Mouse (Mus musculus): ENCODE measurements around the gene Nisch.

GRCm38 (mm10) chr14:31136411-31137280 lies 80.1 kb downstream of the Nisch start:
- TF ChIP-seq CTCF (IDR thresholded peaks at IDR 0.05; ENCODE audit: borderline replicate concordance, insufficient read depth, low read depth, low read length) = no peak
- no peak for TF ChIP-seq POLR2A (IDR thresholded peaks at IDR 0.05; ENCODE audit: borderline replicate concordance, insufficient read depth, low read length)
